Mouse (Mus musculus): Measurements from ENCODE around the gene Stoml2. TPM values are rescaled to one million over a fixed set of nuclear protein-coding genes. Genes with fewer than 3 reads are reported as not detected.

Gene Stoml2
- polyA plus RNA-seq, 1 experiment from 2014 or later: 238 TPM

GRCm38 (mm10) chr4:43039609-43040008 lies 8.1 kb upstream of the Stoml2 start:
- under 1% methylated on average over 11 of the region's 11 CpGs for WGBS
- Histone ChIP-seq H3K4me3 (replicated peaks; ENCODE audit: low read length) (peak overlapping the region; percentile 58), H3K27me3 (replicated peaks; ENCODE audit: control insufficient read depth, insufficient read depth, low read length) (no peaks in the 10 kb centered on the region), H3K36me3 (ENCODE audit: control insufficient read depth, insufficient read depth) (peaks cover 14% of the 10 kb centered on the region), H3K9me3 (ENCODE audit: control insufficient read depth, low read length) (no peaks in the 10 kb centered on the region), H3K4me2 (ENCODE audit: low read length) (peak overlapping the region; percentile 87), H3K4me1 (replicated peaks; ENCODE audit: control insufficient read depth, insufficient read depth, low read length) (peaks cover 39% of the 10 kb centered on the region), H3K9ac (replicated peaks; ENCODE audit: low read depth, low read length) (peak overlapping the region; percentile 74), H3K27ac (ENCODE audit: low read length) (peak overlapping the region; percentile 43)
- ATAC-seq: no peak; the same call in 1 of the 2 replicates

GRCm38 (mm10) chr4:43038567-43039495 lies 7.3 kb upstream of the Stoml2 start:
- Histone ChIP-seq H3K4me3 (replicated peaks; ENCODE audit: low read length) (peak overlapping the region; percentile 58), H3K9me3 (ENCODE audit: control insufficient read depth, low read length) (no peaks in the 10 kb centered on the region), H3K27ac (ENCODE audit: low read length) (peak overlapping the region; percentile 43; the same call in 1 of the 2 replicates), H3K9ac (replicated peaks; ENCODE audit: low read depth, low read length) (peak overlapping the region; percentile 74), H3K4me2 (ENCODE audit: low read length) (peak overlapping the region; percentile 87), H3K4me1 (replicated peaks; ENCODE audit: control insufficient read depth, insufficient read depth, low read length) (peaks cover 31% of the 10 kb centered on the region), H3K36me3 (ENCODE audit: control insufficient read depth, insufficient read depth) (peaks cover 15% of the 10 kb centered on the region), H3K27me3 (replicated peaks; ENCODE audit: control insufficient read depth, insufficient read depth, low read length) (no peaks in the 10 kb centered on the region)
- WGBS: 61% methylated on average over 15 of the region's 15 CpGs
- ATAC-seq: no peak

GRCm38 (mm10) chr4:43037860-43038566 lies 6.5 kb upstream of the Stoml2 start:
- Histone ChIP-seq H3K27ac (ENCODE audit: low read length) (no peak overlapping the region), H3K4me3 (replicated peaks; ENCODE audit: low read length) (no peak overlapping the region), H3K9me3 (ENCODE audit: control insufficient read depth, low read length) (no peaks in the 10 kb centered on the region), H3K4me1 (replicated peaks; ENCODE audit: control insufficient read depth, insufficient read depth, low read length) (peaks cover 23% of the 10 kb centered on the region), H3K9ac (replicated peaks; ENCODE audit: low read depth, low read length) (no peak overlapping the region), H3K4me2 (ENCODE audit: low read length) (no peak overlapping the region), H3K36me3 (ENCODE audit: control insufficient read depth, insufficient read depth) (peaks cover 23% of the 10 kb centered on the region), H3K27me3 (replicated peaks; ENCODE audit: control insufficient read depth, insufficient read depth, low read length) (no peaks in the 10 kb centered on the region)
- ATAC-seq: no peak
- WGBS: 80% methylated on average over 4 of the region's 4 CpGs

- WGBS: 92% methylated on average over 10 of the region's 10 CpGs
- Histone ChIP-seq H3K4me2 (ENCODE audit: low read length) (no peak overlapping the region), H3K4me1 (replicated peaks; ENCODE audit: control insufficient read depth, insufficient read depth, low read length) (peaks cover 30% of the 10 kb centered on the region), H3K27ac (ENCODE audit: low read length) (no peak overlapping the region), H3K4me3 (replicated peaks; ENCODE audit: low read length) (no peak overlapping the region), H3K36me3 (ENCODE audit: control insufficient read depth, insufficient read depth) (peaks cover 23% of the 10 kb centered on the region), H3K27me3 (replicated peaks; ENCODE audit: control insufficient read depth, insufficient read depth, low read length) (no peaks in the 10 kb centered on the region), H3K9ac (replicated peaks; ENCODE audit: low read depth, low read length) (no peak overlapping the region), H3K9me3 (ENCODE audit: control insufficient read depth, low read length) (no peaks in the 10 kb centered on the region)
- ATAC-seq: no peak
Observed at GRCm38 (mm10) chr4:43036356-43036755, 4.8 kb upstream of the Stoml2 start.

- WGBS: 77% methylated on average over 6 of the region's 6 CpGs
- peaks cover 30% of the 10 kb centered on the region for H3K4me1 ChIP-seq (replicated peaks; ENCODE audit: control insufficient read depth, insufficient read depth, low read length)
Observed at GRCm38 (mm10) chr4:43035851-43036250, 4.3 kb upstream of the Stoml2 start.

GRCm38 (mm10) chr4:43033481-43033880 lies 2.0 kb upstream of the Stoml2 start:
- Histone ChIP-seq H3K9me3 (ENCODE audit: control insufficient read depth, low read length) (no peaks in the 10 kb centered on the region), H3K27me3 (replicated peaks; ENCODE audit: control insufficient read depth, insufficient read depth, low read length) (no peaks in the 10 kb centered on the region), H3K27ac (ENCODE audit: low read length) (no peak overlapping the region), H3K4me2 (ENCODE audit: low read length) (no peak overlapping the region), H3K4me1 (replicated peaks; ENCODE audit: control insufficient read depth, insufficient read depth, low read length) (peaks cover 21% of the 10 kb centered on the region), H3K36me3 (ENCODE audit: control insufficient read depth, insufficient read depth) (peaks cover 23% of the 10 kb centered on the region), H3K9ac (replicated peaks; ENCODE audit: low read depth, low read length) (no peak overlapping the region), H3K4me3 (replicated peaks; ENCODE audit: low read length) (no peak overlapping the region)
- WGBS: 85% methylated on average over 14 of the region's 14 CpGs
- ATAC-seq: no peak

More at GRCm38 (mm10) chr4:43035851-43036250, 4.3 kb upstream of the Stoml2 start:
- no peak overlapping the region for H3K27ac ChIP-seq (ENCODE audit: low read length)
- ATAC-seq: no peak
- peaks cover 23% of the 10 kb centered on the region for H3K36me3 ChIP-seq (ENCODE audit: control insufficient read depth, insufficient read depth)
- H3K9me3 ChIP-seq (ENCODE audit: control insufficient read depth, low read length): no peaks in the 10 kb centered on the region
- H3K9ac ChIP-seq (replicated peaks; ENCODE audit: low read depth, low read length): no peak overlapping the region
- H3K4me3 ChIP-seq (replicated peaks; ENCODE audit: low read length): no peak overlapping the region
- no peaks in the 10 kb centered on the region for H3K27me3 ChIP-seq (replicated peaks; ENCODE audit: control insufficient read depth, insufficient read depth, low read length)
- H3K4me2 ChIP-seq (ENCODE audit: low read length): no peak overlapping the region

- Histone ChIP-seq H3K4me1 (replicated peaks; ENCODE audit: control insufficient read depth, insufficient read depth, low read length) (peaks cover 17% of the 10 kb centered on the region), H3K4me3 (replicated peaks; ENCODE audit: low read length) (no peak overlapping the region), H3K27me3 (replicated peaks; ENCODE audit: control insufficient read depth, insufficient read depth, low read length) (no peaks in the 10 kb centered on the region), H3K4me2 (ENCODE audit: low read length) (no peak overlapping the region), H3K9me3 (ENCODE audit: control insufficient read depth, low read length) (no peaks in the 10 kb centered on the region), H3K9ac (replicated peaks; ENCODE audit: low read depth, low read length) (no peak overlapping the region), H3K27ac (ENCODE audit: low read length) (no peak overlapping the region), H3K36me3 (ENCODE audit: control insufficient read depth, insufficient read depth) (peaks cover 23% of the 10 kb centered on the region)
- WGBS: 93% methylated on average over 1 of the region's 1 CpGs
- no peak for ATAC-seq
Observed at GRCm38 (mm10) chr4:43032501-43032900, 991 bp upstream of the Stoml2 start.

GRCm38 (mm10) chr4:43030780-43031230 lies 705 bp downstream of the Stoml2 start:
- H3K9me3 ChIP-seq (ENCODE audit: control insufficient read depth, low read length): no peaks in the 10 kb centered on the region
- peak overlapping the region; percentile 75 for H3K4me2 ChIP-seq (ENCODE audit: low read length)
- peak overlapping the region; percentile 80 for H3K27ac ChIP-seq (ENCODE audit: low read length)
- ATAC-seq: peak; percentile 56
- H3K4me1 ChIP-seq (replicated peaks; ENCODE audit: control insufficient read depth, insufficient read depth, low read length): peaks cover 15% of the 10 kb centered on the region
- peak overlapping the region; percentile 86 for H3K9ac ChIP-seq (replicated peaks; ENCODE audit: low read depth, low read length)
- peak overlapping the region; percentile 72 for H3K4me3 ChIP-seq (replicated peaks; ENCODE audit: low read length)
- no peaks in the 10 kb centered on the region for H3K27me3 ChIP-seq (replicated peaks; ENCODE audit: control insufficient read depth, insufficient read depth, low read length)
- 1% methylated on average over 28 of the region's 28 CpGs for WGBS
- H3K36me3 ChIP-seq (ENCODE audit: control insufficient read depth, insufficient read depth): peaks cover 22% of the 10 kb centered on the region

GRCm38 (mm10) chr4:43030352-43030751 lies 1.2 kb downstream of the Stoml2 start:
- no peaks in the 10 kb centered on the region for H3K27me3 ChIP-seq (replicated peaks; ENCODE audit: control insufficient read depth, insufficient read depth, low read length)
- peak overlapping the region; percentile 75 for H3K4me2 ChIP-seq (ENCODE audit: low read length)
- H3K4me1 ChIP-seq (replicated peaks; ENCODE audit: control insufficient read depth, insufficient read depth, low read length): peaks cover 15% of the 10 kb centered on the region
- ATAC-seq: no peak
- peaks cover 19% of the 10 kb centered on the region for H3K36me3 ChIP-seq (ENCODE audit: control insufficient read depth, insufficient read depth)
- no peaks in the 10 kb centered on the region for H3K9me3 ChIP-seq (ENCODE audit: control insufficient read depth, low read length)
- peak overlapping the region; percentile 86 for H3K9ac ChIP-seq (replicated peaks; ENCODE audit: low read depth, low read length)
- H3K27ac ChIP-seq (ENCODE audit: low read length): no peak overlapping the region; the same call in 1 of the 2 replicates
- WGBS: 79% methylated on average over 9 of the region's 9 CpGs
- H3K4me3 ChIP-seq (replicated peaks; ENCODE audit: low read length): peak overlapping the region; percentile 72

Measured in forebrain, embryonic 16.5 days (tissue).